14 mouse cellular contexts compared by ENCODE assay signal in genomic region chr16:7396101-7396500, GRCm38 (mm10).
"Had no signal": no experiment of that assay in that cellular context is flagged by ENCODE, and none has a peak within 500 bp of the region (broad histone marks: within the 10 kb centered on the region; RNA-seq: fewer than 3 reads in every experiment).

No protein-coding gene starts in this region.

- H3K27me3 ChIP-seq: limb, embryonic 12.5 days; liver, embryonic 13.5 days; lung, embryonic 15.5 days; midbrain, embryonic 13.5 days had no signal

- H3K9me3 ChIP-seq: limb, embryonic 12.5 days; liver, embryonic 13.5 days; lung, embryonic 15.5 days; midbrain, embryonic 13.5 days had no signal

- H3K4me1 ChIP-seq: limb, embryonic 12.5 days; liver, embryonic 13.5 days; lung, embryonic 15.5 days; midbrain, embryonic 13.5 days had no signal

- DNase-seq: kidney, adult 9 months; kidney, postnatal 36 days; layer of hippocampus, adult 9-11 months; layer of hippocampus, postnatal 36 days; liver; liver, embryonic 13.5 days; liver, postnatal 0 days; right cerebral cortex, postnatal 4 days; spleen, adult 18-20 months; thymus, postnatal 36 days had no signal

- H3K4me3 ChIP-seq: limb, embryonic 12.5 days; liver, embryonic 13.5 days; lung, embryonic 15.5 days; midbrain, embryonic 13.5 days had no signal

- H3K4me2 ChIP-seq: limb, embryonic 12.5 days; liver, embryonic 13.5 days; lung, embryonic 15.5 days; midbrain, embryonic 13.5 days had no signal

- H3K27ac ChIP-seq: kidney, postnatal 0 days; limb, embryonic 12.5 days; liver, embryonic 13.5 days; lung, embryonic 15.5 days; midbrain, embryonic 13.5 days had no signal

- H3K9ac ChIP-seq: limb, embryonic 12.5 days; liver, embryonic 13.5 days; liver, postnatal 0 days; lung, embryonic 15.5 days; midbrain, embryonic 13.5 days had no signal

- H3K36me3 ChIP-seq: limb, embryonic 12.5 days; liver, embryonic 13.5 days; lung, embryonic 15.5 days; midbrain, embryonic 13.5 days had no signal

- ATAC-seq: liver, postnatal 0 days; midbrain, embryonic 13.5 days had no signal
